Mouse (Mus musculus): ENCODE data around the gene Pappa2. TPM values are rescaled to one million over a fixed set of nuclear protein-coding genes. Genes with fewer than 3 reads are reported as not detected.

Pappa2 gene
- polyA plus RNA-seq, 1 experiment from 2014 or later, result 0.14 TPM

DNA sequence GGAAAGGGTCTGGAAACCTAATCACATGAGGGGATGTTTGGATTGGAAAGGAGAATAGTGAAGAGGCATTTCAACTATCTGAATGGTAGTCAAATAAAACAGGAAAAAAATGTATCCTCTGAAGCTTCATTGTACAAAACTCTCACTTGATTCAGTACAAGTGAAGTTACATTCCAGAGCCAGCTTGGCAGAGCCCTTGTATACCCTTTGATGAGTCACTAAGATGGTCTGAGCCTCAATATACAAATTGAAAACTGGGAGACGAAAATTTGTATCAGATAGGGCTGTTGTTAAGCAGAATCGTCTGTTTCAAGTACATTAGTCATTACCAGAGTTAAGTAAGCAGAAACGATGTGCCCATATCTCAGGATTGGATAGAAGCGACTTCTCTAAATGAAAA, 143.1 kb downstream of the Pappa2 start:
- ATAC-seq (replicated peaks; ENCODE audit: low FRiP score, low TSS enrichment, low read depth) (no peak), DNase-seq (ENCODE audit: low spot score) (no peak)
- Histone ChIP-seq H3K4me1 (replicated peaks; ENCODE audit: control insufficient read depth, insufficient read depth, low read length) (no peaks in the 10 kb centered on the region), H3K9me3 (ENCODE audit: control insufficient read depth, low read length) (no peaks in the 10 kb centered on the region), H3K9ac (ENCODE audit: low read length) (no peak overlapping the region), H3K4me2 (ENCODE audit: low read length) (no peak overlapping the region), H3K27me3 (replicated peaks; ENCODE audit: control insufficient read depth, insufficient read depth, low read length) (no peaks in the 10 kb centered on the region), H3K27ac (ENCODE audit: low read depth) (no peak overlapping the region), H3K4me3 (ENCODE audit: low read depth, low read length) (no peak overlapping the region), H3K36me3 (ENCODE audit: control insufficient read depth, insufficient read depth, low read length) (no peaks in the 10 kb centered on the region)
- 77% methylated on average over 4 of the region's 4 CpGs for WGBS

DNA sequence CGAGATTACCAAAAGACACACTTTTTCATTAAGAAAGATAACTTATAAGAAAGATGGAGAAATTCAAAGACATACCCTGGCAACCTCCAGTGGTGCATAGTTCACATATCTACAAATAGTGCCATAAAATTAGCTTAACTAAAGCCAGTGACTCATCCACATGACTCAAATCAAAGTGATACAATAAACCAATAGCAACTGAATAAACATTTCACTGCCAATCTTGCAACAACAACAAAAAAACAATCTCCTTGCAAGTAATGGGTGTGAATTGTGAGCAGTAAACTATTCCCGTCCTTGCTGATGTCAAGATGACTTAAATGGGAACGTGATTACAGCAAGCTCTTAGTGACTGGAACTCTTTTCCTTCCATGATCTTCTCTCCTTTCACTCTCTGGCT, 150.1 kb downstream of the Pappa2 start:
- WGBS, result 77% methylated on average over 3 of the region's 3 CpGs
- no peaks in the 10 kb centered on the region for H3K9me3 ChIP-seq (ENCODE audit: control insufficient read depth, low read length)

DNA sequence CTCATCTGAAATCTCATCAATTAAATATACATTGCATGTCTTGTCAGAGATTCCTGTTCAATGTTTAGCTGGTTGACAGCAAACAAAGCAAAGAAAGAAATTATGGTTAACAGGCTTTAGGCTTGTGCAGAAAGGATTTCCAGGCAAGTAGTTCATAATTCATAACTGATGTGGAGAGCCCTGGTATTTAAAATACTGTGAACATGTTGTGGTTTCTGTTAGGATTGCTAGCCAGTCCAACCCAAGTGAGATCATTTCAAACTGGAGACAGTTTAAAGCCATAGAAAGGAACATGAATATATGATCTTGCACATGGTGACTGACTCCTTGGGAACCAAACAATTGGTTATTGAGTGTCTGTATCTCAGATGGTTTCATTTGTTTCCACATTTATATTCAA, 152.4 kb downstream of the Pappa2 start:
- Histone ChIP-seq H3K4me3 (ENCODE audit: low read depth, low read length) (no peak overlapping the region), H3K9ac (ENCODE audit: low read length) (no peak overlapping the region), H3K36me3 (ENCODE audit: control insufficient read depth, insufficient read depth, low read length) (no peaks in the 10 kb centered on the region), H3K4me1 (replicated peaks; ENCODE audit: control insufficient read depth, insufficient read depth, low read length) (no peaks in the 10 kb centered on the region), H3K9me3 (ENCODE audit: control insufficient read depth, low read length) (no peaks in the 10 kb centered on the region), H3K27me3 (replicated peaks; ENCODE audit: control insufficient read depth, insufficient read depth, low read length) (no peaks in the 10 kb centered on the region), H3K27ac (ENCODE audit: low read depth) (no peak overlapping the region), H3K4me2 (ENCODE audit: low read length) (no peak overlapping the region)
- no peak for ATAC-seq (replicated peaks; ENCODE audit: low FRiP score, low TSS enrichment, low read depth)
- DNase-seq (ENCODE audit: low spot score), result no peak

More for the DNA sequence above, 150.1 kb downstream of the Pappa2 start:
- no peak for ATAC-seq (replicated peaks; ENCODE audit: low FRiP score, low TSS enrichment, low read depth)
- no peak overlapping the region for H3K4me3 ChIP-seq (ENCODE audit: low read depth, low read length)
- H3K36me3 ChIP-seq (ENCODE audit: control insufficient read depth, insufficient read depth, low read length), result no peaks in the 10 kb centered on the region
- no peak overlapping the region for H3K27ac ChIP-seq (ENCODE audit: low read depth)
- H3K4me2 ChIP-seq (ENCODE audit: low read length), result no peak overlapping the region
- H3K4me1 ChIP-seq (replicated peaks; ENCODE audit: control insufficient read depth, insufficient read depth, low read length), result no peaks in the 10 kb centered on the region
- no peak overlapping the region for H3K9ac ChIP-seq (ENCODE audit: low read length)
- no peaks in the 10 kb centered on the region for H3K27me3 ChIP-seq (replicated peaks; ENCODE audit: control insufficient read depth, insufficient read depth, low read length)
- no peak for DNase-seq (ENCODE audit: low spot score)

DNA sequence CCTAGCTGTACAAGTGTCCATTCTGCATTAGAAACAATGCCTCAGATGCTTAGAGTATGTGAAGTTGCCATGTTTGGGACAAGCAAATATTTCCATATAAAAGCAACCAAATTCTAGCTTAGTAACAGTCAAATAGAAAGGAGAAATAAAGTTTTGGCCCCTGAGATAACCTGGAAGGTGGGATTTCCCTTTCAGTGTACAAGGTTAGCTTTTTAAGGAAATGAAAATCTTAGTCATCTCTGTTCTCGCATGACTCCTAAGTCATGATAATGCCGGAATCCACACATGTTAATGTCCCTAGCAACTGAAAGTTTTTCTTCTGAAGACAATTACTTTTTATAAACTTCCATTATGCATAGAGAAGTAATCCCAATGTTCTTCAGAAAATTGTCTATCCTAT, 160.6 kb downstream of the Pappa2 start:
- H3K27ac ChIP-seq (ENCODE audit: low read depth), result no peak overlapping the region
- no peaks in the 10 kb centered on the region for H3K36me3 ChIP-seq (ENCODE audit: control insufficient read depth, insufficient read depth, low read length)
- no peak overlapping the region for H3K9ac ChIP-seq (ENCODE audit: low read length)
- H3K4me1 ChIP-seq (replicated peaks; ENCODE audit: control insufficient read depth, insufficient read depth, low read length), result no peaks in the 10 kb centered on the region
- H3K4me3 ChIP-seq (ENCODE audit: low read depth, low read length), result no peak overlapping the region
- WGBS, result 89% methylated on average over 2 of the region's 2 CpGs
- no peaks in the 10 kb centered on the region for H3K27me3 ChIP-seq (replicated peaks; ENCODE audit: control insufficient read depth, insufficient read depth, low read length)
- H3K4me2 ChIP-seq (ENCODE audit: low read length), result no peak overlapping the region
- DNase-seq (ENCODE audit: low spot score) (no peak), ATAC-seq (replicated peaks; ENCODE audit: low FRiP score, low TSS enrichment, low read depth) (no peak)
- H3K9me3 ChIP-seq (ENCODE audit: control insufficient read depth, low read length), result no peaks in the 10 kb centered on the region

DNA sequence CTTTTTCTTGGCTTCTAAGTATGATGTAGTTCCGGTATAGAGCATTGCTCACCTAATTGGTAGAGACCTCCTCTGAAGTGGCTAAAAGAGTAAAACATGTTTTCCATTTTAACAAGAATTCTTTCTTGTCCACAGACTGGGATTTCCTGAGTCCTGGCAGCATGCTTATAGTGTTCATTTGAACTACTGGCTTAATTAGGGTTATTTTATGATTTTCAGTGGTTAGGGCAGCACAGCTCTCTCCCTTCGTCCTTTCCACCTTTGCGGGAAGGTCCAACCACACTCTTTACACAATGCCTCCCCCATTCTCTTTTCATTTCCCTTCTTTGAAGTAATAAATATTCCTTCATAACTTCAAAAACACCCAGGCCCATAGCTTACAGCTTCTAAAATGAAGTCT, 163.8 kb downstream of the Pappa2 start:
- WGBS, result 86% methylated on average over 3 of the region's 3 CpGs

DNA sequence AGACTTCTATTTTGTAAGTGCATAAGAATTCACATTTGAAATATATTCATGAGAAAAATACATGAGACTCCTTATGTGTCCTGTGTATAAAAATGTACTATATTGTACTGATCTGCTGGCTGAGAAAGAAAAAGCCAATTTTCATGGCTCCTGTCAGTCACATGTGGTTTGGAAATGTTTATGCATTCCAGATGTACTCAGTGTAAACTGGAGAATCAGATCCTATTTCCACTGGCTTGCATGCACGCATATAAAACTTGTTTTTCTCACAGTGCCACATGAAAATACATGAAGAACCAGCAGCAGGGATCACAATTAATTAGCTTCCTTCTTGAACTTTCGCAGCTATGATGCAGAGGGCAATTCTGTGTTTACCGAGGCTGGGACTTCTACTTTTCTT, 168.4 kb downstream of the Pappa2 start:
- Histone ChIP-seq H3K27ac (ENCODE audit: low read depth) (no peak overlapping the region), H3K9me3 (ENCODE audit: control insufficient read depth, low read length) (no peaks in the 10 kb centered on the region), H3K4me2 (ENCODE audit: low read length) (no peak overlapping the region), H3K27me3 (replicated peaks; ENCODE audit: control insufficient read depth, insufficient read depth, low read length) (no peaks in the 10 kb centered on the region), H3K4me1 (replicated peaks; ENCODE audit: control insufficient read depth, insufficient read depth, low read length) (no peaks in the 10 kb centered on the region), H3K36me3 (ENCODE audit: control insufficient read depth, insufficient read depth, low read length) (no peaks in the 10 kb centered on the region), H3K4me3 (ENCODE audit: low read depth, low read length) (no peak overlapping the region), H3K9ac (ENCODE audit: low read length) (no peak overlapping the region)
- ATAC-seq (replicated peaks; ENCODE audit: low FRiP score, low TSS enrichment, low read depth) (no peak), DNase-seq (ENCODE audit: low spot score) (no peak)
- WGBS, result 69% methylated on average over 3 of the region's 3 CpGs

More for the DNA sequence above, 163.8 kb downstream of the Pappa2 start:
- ATAC-seq (replicated peaks; ENCODE audit: low FRiP score, low TSS enrichment, low read depth) (no peak), DNase-seq (ENCODE audit: low spot score) (no peak)
- no peaks in the 10 kb centered on the region for H3K9me3 ChIP-seq (ENCODE audit: control insufficient read depth, low read length)
- no peaks in the 10 kb centered on the region for H3K4me1 ChIP-seq (replicated peaks; ENCODE audit: control insufficient read depth, insufficient read depth, low read length)
- H3K27me3 ChIP-seq (replicated peaks; ENCODE audit: control insufficient read depth, insufficient read depth, low read length), result no peaks in the 10 kb centered on the region
- no peak overlapping the region for H3K27ac ChIP-seq (ENCODE audit: low read depth)
- no peak overlapping the region for H3K9ac ChIP-seq (ENCODE audit: low read length)
- H3K4me3 ChIP-seq (ENCODE audit: low read depth, low read length), result no peak overlapping the region
- no peak overlapping the region for H3K4me2 ChIP-seq (ENCODE audit: low read length)
- H3K36me3 ChIP-seq (ENCODE audit: control insufficient read depth, insufficient read depth, low read length), result no peaks in the 10 kb centered on the region

DNA sequence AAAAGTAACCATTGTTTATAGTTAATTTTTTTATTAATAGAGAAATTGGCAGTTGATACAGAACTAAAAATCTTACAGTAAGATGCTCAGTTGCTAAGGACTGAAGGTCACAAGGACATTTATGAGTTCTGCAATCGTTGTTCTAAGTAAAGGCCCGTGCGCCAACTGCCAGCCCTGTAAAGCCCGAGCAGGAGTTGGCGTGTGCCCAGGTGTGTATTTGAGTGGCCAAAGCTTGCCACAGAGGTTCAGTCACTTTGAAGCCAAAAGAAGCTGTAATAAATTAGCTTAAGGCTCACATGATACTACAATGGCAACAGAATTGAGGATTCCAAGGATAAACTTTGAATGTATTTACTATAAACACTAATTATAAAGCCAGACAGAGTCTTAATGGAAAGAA, 204.8 kb downstream of the Pappa2 start:
- Histone ChIP-seq H3K36me3 (ENCODE audit: control insufficient read depth, insufficient read depth, low read length) (no peaks in the 10 kb centered on the region), H3K9me3 (ENCODE audit: control insufficient read depth, low read length) (no peaks in the 10 kb centered on the region), H3K4me1 (replicated peaks; ENCODE audit: control insufficient read depth, insufficient read depth, low read length) (no peaks in the 10 kb centered on the region), H3K4me2 (ENCODE audit: low read length) (no peak overlapping the region), H3K27ac (ENCODE audit: low read depth) (no peak overlapping the region), H3K27me3 (replicated peaks; ENCODE audit: control insufficient read depth, insufficient read depth, low read length) (no peaks in the 10 kb centered on the region), H3K9ac (ENCODE audit: low read length) (no peak overlapping the region), H3K4me3 (ENCODE audit: low read depth, low read length) (no peak overlapping the region)
- DNase-seq (ENCODE audit: low spot score), result no peak
- 98% methylated on average over 5 of the region's 5 CpGs for WGBS
- ATAC-seq (replicated peaks; ENCODE audit: low FRiP score, low TSS enrichment, low read depth), result no peak

DNA sequence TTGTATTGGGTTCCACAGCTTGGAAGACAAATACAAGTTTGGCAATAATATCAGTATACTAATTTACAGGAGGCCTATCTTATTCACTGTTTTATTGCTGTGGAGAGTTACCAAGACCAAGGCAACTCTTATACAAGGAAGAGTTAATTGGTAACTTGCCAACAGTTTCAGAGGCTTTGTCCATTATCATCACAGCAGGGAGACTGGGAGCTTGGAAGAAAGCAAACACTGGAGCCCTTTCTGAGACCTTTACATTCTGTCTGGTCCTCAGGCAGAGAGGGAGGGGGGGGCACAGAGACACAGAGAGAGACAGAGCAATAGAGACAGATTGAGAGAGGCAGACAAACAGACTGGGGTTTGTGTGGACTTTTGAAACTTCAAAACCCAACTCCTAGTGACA, 207.2 kb downstream of the Pappa2 start:
- ATAC-seq (replicated peaks; ENCODE audit: low FRiP score, low TSS enrichment, low read depth) (no peak), DNase-seq (ENCODE audit: low spot score) (no peak)
- no peak overlapping the region for H3K4me3 ChIP-seq (ENCODE audit: low read depth, low read length)
- no peaks in the 10 kb centered on the region for H3K4me1 ChIP-seq (replicated peaks; ENCODE audit: control insufficient read depth, insufficient read depth, low read length)
- no peak overlapping the region for H3K27ac ChIP-seq (ENCODE audit: low read depth)
- H3K36me3 ChIP-seq (ENCODE audit: control insufficient read depth, insufficient read depth, low read length), result no peaks in the 10 kb centered on the region
- H3K4me2 ChIP-seq (ENCODE audit: low read length), result no peak overlapping the region
- H3K9ac ChIP-seq (ENCODE audit: low read length), result no peak overlapping the region
- H3K9me3 ChIP-seq (ENCODE audit: control insufficient read depth, low read length), result no peaks in the 10 kb centered on the region
- H3K27me3 ChIP-seq (replicated peaks; ENCODE audit: control insufficient read depth, insufficient read depth, low read length), result no peaks in the 10 kb centered on the region

DNA sequence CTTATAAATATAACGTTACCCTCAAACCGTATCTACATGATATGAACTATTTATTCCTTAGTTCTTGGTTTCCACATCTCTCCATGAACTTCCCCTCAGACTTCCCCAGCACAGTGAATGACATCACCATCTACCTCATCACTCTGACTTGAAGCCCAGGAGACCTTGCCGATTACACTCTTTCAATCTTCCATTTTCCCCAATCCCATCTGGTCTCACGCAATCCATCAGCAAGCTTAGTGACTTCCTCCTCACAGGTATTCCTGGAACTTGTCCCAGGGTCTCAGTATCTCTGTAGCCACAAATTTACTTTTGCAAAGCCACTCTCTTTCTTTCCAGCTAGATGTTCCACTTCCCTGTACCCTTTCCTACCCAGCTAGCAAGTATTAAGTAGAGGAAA, 209.5 kb downstream of the Pappa2 start:
- Histone ChIP-seq H3K36me3 (ENCODE audit: control insufficient read depth, insufficient read depth, low read length) (no peaks in the 10 kb centered on the region), H3K4me2 (ENCODE audit: low read length) (no peak overlapping the region), H3K9me3 (ENCODE audit: control insufficient read depth, low read length) (no peaks in the 10 kb centered on the region), H3K9ac (ENCODE audit: low read length) (no peak overlapping the region), H3K4me1 (replicated peaks; ENCODE audit: control insufficient read depth, insufficient read depth, low read length) (no peaks in the 10 kb centered on the region), H3K27me3 (replicated peaks; ENCODE audit: control insufficient read depth, insufficient read depth, low read length) (no peaks in the 10 kb centered on the region), H3K4me3 (ENCODE audit: low read depth, low read length) (no peak overlapping the region), H3K27ac (ENCODE audit: low read depth) (no peak overlapping the region)
- WGBS, result 89% methylated on average over 4 of the region's 4 CpGs
- DNase-seq (ENCODE audit: low spot score) (no peak), ATAC-seq (replicated peaks; ENCODE audit: low FRiP score, low TSS enrichment, low read depth) (no peak)

Measured in intestine, embryonic 14.5 days (tissue).